Mouse (Mus musculus): ENCODE measurements around the gene Fbxl20.

Fbxl20 gene

DNA sequence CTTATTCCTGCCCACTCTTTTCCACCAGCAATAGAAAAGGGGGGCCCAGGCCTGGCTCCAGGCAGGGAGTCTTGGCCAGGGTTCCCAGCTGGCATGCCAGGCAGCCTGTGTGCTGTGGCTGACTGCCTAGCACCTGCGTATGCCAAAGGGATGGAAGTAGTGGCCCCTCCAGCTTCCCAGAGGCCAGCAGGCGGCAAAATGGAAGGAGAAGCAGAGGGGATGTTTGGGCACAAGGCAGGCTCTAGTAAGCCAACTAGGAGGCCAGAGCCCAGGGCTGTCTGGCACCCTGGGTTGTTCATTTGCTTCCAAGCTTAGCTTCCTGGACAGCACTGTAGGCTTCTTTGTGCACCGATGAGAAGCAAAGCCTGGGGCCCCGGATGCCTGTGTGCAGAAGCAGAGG lies 102.5 kb downstream of the Fbxl20 start:
- no peak for DNase-seq

DNA sequence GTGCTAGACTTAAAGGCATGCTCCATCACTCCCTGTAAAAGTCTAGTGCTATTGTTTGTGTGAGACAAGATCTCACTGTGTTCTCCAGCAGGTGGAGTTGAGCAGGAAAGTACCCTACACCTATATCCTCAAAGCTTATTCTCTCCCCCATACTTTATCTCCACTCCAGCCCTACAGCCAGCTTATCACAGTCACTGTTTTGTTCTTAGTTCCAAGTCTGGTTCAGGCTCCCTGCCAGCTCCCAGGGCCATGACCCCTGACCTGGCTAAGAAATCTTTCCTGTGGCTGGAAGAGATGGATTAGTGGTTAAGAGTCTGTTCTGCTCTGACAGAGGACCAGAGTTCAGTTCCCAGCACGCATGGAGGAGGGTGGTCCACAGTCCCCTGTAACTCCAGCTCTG lies 103.7 kb downstream of the Fbxl20 start:
- DNase-seq: no peak

DNA sequence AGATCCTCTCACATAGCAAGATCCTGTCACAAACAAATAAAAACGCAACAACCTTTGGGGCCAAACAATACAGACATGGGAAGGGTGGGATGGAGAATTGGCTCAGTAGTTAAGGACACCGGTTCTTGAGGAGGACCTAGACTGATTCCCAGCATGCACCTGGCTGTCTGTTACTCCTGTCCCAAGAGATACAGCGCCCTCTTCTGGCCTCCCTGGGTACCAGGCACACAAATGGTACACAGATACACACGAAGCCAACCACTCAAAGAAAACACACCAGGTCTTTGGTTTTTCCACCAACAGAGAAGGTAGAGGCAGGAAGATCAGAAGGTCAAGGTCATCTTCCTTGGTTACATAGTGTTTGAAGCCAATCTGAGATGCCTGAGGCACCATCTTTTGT lies 104.6 kb downstream of the Fbxl20 start:
- DNase-seq: no peak

DNA sequence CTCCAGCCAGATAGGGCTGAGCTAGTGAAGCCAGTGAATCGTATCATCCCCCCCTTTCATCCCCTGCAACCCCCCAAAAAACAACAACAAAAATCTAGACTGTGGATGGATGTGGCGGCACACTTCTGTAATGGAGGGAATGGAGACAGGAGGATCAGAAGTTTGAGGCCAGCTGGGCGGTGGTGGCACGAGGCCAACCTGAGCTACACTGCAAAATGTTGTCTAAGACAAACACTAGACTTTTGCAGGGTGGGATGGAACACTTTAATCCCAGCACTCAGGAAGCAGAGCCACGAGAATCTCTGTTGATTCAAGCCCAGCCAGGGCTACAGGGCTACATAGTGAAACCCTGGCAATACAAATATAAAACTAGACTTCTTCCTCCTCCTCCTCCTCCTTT lies 106.1 kb downstream of the Fbxl20 start:
- DNase-seq: no peak

DNA sequence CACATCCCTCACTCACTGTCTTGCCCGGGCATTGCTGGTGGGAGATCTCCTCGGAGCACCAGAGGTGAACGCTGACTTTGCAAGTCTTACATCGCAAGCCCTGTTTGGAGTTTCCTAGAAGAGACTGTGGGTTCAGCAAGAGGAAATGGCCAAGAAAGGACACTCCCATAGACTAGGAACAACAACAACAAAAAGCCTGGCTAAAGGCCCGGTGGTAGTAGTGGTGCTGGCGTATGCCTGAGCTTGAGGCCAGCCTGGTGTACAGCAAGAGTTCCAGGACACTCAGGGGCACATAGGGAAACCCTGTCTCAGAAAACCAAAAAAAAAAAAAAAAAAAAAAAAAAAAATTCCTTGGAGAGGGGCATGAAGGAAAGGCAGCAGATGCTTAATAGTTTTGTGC lies 107.5 kb downstream of the Fbxl20 start:
- DNase-seq: no peak

DNA sequence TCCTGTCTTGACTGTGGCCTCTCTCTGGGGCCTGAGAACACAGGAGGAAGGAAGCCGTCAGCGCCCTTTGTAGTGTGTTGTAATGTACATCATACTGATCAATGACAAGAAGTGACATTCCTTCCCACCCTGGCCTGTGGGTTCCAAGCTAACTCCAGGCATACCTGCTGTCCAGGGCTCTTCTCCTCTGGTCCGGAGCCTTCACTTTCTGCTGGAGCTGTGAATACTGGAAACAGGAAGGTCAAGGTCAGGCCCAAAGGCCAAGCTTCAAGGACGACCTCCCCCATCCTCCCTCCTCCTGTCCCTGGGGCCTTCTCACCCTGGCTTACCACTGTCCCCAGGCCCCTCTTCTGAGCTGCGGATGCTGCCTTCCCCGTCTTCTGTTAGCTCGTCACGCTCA lies 109.2 kb downstream of the Fbxl20 start:
- no peak for DNase-seq

DNA sequence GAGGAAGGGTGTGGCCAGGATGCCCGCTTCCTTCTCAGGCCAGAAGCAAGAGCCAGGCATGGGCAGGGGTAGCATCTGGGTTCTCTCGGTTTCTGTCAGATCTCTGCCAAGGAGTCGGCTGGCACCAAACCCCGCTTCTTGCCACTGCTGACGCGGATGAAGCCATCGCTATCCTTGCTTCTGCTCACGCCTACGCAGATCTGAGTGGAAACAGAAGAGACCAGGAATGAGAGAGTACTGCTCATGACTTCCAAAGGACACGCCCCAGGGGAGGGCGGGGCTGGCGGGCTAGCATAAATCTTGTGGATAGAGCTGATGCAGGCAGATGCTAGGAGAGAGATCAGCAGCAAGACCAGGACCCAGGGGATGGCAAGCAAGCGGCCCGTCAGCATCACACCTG lies 112.3 kb downstream of the Fbxl20 start:
- no peak for DNase-seq

DNA sequence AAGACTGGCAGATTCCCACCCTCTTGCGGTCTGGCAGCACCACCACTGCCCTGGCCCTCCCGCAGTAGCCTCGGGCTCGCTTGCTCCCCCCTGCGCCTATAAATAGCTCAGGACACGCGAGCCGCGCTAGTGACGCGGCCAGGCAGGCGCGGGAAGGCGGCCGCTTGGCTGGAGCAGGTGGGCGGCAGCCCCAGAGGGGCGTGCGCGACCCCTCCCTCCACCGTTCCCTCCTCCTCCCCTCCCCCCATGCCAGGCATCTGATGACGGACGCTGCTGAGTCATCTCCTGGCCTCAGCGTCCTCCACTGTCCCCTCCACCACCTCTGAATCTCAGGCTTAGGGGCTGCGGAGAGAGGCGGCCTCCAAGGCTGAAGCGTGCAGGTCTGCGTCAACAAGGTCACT lies 114.2 kb downstream of the Fbxl20 start:
- DNase-seq: no peak

DNA sequence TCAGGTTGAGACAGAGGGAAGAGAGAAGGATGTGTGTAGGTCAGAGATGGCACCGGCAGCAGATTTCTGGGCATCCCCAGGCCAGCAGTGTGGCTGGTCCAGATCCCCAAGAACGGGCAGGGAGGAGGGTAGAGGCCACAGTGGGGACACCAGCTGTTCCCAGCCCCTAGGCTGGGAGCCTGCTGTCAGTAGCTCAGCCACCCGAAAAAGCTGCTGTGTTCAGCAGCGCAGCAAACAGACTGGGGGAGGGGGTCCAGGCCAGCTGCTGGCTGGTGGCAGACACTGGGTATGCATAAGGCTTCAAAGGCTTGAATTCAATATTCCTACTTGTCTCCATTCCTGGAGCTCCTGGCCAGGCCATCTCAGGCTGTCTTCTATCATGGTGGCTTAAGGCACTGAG lies 115.4 kb downstream of the Fbxl20 start:
- no peak for DNase-seq

DNA sequence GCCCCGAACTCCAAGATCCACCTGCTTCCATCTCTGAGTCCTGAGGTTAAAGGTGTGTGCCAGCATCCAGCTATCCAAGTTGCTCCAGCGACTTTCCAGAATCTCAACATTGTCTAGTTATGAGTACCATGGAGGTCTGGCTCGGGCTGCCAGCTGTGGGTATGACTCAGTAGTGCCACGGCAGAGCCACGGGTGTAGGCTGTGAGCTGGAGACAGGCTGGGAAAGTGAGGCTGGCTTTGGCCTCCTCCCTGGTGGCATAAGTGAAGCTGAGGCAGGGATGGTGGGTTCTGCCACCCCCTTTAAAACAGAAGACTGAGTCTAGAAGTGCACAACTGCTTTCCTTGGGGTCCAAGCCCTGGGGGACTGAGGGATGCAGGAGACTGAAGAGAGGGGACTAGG lies 116.1 kb downstream of the Fbxl20 start:
- no peak for DNase-seq
